Mouse (Mus musculus) induced T-regulatory cell, adult 2 months (primary cell): ENCODE data around the gene Churc1.
"Not testable (repeated sequence)": the region's sequence is repeated elsewhere in the genome, so short reads cannot be mapped to it uniquely, and the experiment has no call there.

Experiments used
- DNase-seq: peaks from one replicate; pipeline ENCODE4 v3.0.0-alpha.2; 2012; ENCODE audit warnings: low read depth

The Churc1 gene

GRCm38 (mm10) chr12:76765354-76765851, at the start of gene Churc1, which contains the start of gene Fntb:
TSS of gene Churc1 (plus strand) at chr12:76765538.
TSS of gene Fntb (plus strand) at chr12:76765589.
- peak; percentile 100 for DNase-seq

DNA sequence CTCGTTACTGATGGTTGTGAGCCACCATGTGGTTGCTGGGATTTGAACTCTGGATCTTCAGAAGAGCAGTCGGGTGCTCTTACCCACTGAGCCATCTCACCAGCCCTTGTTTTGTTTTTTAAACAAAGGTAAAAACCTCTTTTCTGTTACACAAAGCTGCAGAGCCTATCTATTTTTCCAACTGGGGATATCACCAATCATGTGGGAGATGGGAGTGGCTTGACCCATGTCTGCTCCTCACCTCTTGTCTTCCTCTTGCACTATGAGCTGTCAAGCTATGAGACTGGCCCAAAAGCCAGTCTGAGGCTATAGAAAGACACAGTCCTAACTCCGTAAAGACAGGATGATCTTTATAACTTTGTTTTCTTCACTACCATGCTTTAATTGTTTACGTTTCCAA, 47.0 kb upstream of the Churc1 start:
- DNase-seq: no peak

- no peak for DNase-seq
These were observed 44.8 kb upstream of the Churc1 start for GRCm38 (mm10) chr12:76720572-76720971.

GRCm38 (mm10) chr12:76722026-76722425, 43.3 kb upstream of the Churc1 start:
- no peak for DNase-seq

DNA sequence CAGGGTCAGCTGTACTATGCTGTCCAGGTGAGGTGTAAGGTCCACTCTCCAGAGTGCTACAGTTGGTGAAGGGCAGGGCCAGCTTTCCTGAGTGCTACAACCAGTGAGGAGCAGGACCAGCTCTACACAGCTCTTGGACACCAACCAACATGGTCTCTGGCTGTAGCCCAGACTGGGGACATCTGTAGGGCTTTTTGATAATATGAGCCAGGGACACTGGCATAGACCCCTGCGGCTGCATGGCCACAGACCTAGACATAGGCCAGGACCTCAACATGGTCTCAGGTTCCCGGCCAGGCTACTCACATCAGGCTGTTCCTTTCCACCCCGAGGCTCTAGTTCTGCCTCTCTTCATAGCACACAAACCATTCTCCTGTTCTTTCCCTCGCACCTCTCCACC, 37.4 kb upstream of the Churc1 start:
- DNase-seq: no peak

GRCm38 (mm10) chr12:76750866-76751459, 14.4 kb upstream of the Churc1 start:
- no peak for DNase-seq

GRCm38 (mm10) chr12:76752652-76753318, 12.6 kb upstream of the Churc1 start:
- DNase-seq: peak; percentile 91

GRCm38 (mm10) chr12:76765901-76766630, 728 bp downstream of the Churc1 start:
- no peak for DNase-seq

DNA sequence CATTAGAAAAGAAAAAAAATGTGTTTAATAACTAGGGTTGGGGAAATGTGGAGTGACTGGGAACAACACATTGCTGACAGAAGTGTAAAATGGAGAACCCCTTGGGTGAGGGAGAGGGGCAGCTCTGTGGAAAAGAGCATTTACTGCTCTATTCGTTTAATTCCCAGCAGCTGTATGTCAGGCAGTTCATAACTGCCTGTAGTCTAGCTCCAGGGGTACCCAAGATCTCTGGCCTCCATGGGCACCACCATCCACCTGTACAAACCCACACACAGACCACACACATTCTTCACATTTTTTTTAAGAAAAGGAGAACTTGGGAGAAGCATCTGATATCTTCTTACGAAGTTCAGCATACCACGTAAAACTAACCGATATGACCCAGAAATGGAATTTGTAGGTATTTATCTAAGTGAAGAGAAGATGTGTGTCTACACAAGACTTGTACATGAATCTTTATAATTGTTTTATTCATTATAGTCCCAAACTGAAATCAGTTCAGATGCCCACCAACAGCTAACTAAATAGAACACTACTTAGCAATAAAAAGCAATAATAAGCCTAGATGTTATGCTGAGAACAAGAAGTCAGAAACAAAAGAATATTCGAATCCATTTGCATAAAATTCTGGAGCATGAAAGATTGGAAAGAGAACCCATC, 5.6 kb downstream of the Churc1 start:
- no peak for DNase-seq

DNA sequence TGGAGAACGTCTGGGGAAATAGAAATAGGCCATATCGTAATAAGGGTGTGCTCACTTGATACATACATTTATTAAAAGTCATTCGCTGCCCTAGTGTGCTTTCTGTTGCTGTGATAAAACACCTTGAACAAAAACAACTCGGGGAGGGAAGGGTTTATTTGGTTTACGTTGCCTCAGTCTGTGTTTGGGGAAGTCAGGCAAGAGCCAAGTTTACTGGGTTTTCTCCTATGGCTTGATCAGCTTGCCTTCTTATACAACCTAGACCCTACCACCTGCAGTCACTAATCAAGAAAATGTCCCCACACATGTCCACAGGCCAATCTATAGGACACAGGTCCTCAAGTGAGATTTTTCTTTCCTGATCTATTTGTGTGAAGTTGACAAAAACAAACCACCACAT, 6.2 kb downstream of the Churc1 start:
- DNase-seq: no peak

DNA sequence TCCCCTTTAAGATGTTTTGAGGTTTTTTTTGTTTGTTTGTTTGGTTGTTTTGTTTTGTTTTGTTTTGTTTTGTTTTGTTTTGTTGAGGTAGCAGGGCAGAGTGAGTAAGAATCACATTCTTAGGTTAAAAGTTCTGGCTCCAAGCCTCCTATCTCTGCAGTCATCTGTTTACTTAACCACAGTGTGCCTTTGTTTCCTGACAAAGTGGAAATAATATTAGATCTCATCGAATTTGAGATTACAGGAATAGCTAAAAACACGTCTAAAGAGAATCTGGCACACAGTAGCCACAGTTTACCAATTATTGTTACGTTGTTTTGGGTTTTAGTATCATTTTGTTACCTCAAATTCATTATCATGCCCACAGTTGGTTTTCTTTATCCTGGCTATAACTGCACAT, 9.3 kb downstream of the Churc1 start:
- DNase-seq: peak; percentile 7

- no peak for DNase-seq
These were observed 9.8 kb downstream of the Churc1 start for GRCm38 (mm10) chr12:76775132-76775531.

DNA sequence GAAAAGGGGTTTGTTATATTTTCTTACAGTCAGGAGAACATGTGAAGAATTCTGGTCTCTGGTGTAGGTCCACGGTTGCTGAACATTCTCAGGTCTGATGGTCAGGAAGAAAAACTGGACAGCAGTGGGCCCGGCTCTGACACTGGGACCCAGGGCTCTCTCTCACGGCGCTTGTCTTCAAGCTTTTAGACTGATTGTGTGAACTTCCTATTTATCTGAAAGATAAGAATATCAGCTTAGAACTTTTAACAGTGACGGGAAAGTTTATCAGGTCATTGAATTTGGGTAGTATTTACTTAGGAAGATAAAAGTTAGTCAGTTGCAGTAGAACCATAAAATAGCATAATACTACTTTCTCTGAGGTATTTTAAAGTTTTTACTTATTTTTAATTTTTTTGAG, 11.6 kb downstream of the Churc1 start:
- no peak for DNase-seq

GRCm38 (mm10) chr12:76777845-76778244, 12.5 kb downstream of the Churc1 start:
- peak; percentile 35 for DNase-seq

DNA sequence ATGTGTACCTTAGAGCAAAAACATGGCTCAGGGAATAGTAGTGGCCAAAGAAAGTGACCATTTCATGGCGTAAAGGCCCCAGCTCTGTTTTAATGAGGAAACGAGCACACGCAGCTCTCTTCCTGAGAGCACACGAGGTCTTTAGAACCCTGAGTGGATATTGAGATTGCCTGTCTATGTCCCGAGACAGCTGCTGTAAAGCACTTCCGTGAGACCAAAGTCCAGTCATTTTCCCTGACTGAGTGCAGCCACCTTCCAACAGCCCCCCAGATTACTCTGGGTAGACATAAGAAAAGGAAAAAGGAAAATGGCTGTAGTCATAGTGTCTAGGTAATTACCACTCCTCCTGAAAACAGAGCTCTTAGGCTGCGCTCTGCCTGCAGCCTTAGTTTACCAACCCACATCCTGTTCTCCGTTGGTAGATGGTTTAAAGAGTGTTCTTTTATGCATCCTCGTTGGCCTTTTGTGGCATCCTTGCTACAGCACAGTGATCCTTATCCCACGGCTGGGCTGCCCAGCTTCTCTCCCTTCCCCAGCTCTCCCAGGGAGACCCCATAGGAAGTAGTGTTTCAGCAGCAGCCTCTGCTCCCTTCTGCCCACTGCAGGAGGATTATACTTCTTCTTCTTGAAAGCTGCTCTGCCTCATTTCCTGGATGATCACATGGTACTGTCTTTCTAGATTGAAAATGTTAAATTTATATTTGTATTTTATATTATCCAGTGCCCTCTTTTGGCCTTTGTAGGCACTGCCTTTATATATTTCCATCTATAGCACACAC, 13.2 kb downstream of the Churc1 start:
- peak; percentile 69 for DNase-seq

- no peak for DNase-seq
These were observed 14.6 kb downstream of the Churc1 start for GRCm38 (mm10) chr12:76779951-76780350.

DNA sequence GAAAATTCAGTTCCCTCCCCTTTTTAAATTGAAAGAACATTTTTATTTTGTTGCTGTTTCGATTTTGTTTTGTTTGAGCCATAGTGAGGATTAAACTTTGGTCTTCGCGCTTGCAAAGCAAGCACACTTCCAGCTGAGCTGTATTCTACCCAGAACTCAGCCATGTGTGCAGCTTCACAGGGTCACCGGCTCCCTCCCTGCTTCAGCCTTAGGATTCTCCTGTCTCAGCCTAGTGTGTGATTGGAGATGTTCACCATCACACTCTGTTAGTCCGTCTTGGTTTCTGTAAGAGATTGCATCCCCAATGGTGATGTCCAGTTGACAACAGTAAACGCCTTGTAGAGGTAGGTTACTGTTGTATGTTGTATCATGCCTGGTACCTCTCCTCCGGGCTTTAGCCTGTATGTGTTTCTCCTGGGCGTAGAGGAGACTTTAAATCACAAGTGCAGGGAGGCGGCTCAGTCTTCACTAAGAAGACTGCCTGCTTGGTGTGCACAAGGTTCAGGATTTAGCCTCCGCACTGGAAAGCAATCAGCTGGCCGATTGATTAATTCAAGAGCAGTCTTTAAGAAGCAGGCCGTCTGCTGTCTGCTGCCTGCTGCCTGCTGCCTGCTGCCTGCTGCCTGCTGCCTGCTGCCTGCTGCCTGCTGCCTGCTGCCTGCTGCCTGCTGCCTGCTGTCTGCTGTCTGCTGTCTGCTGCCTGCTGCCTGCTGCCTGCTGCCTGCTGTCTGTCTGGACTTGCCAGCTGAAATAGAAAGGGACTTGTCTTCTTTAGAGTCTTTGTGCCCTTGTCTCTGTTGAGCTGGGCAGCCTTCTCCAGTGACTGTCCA, 15.5 kb downstream of the Churc1 start:
- DNase-seq: no peak

- DNase-seq: no peak
These were observed 18.8 kb downstream of the Churc1 start for GRCm38 (mm10) chr12:76784056-76784619.

GRCm38 (mm10) chr12:76790446-76791084, 25.2 kb downstream of the Churc1 start:
- no peak for DNase-seq

- DNase-seq: not testable (repeated sequence)
These were observed 27.2 kb downstream of the Churc1 start for GRCm38 (mm10) chr12:76792540-76792939.
